Mouse (Mus musculus): ENCODE results near the gene Astn2. TPM values are rescaled to one million over a fixed set of nuclear protein-coding genes. Genes with fewer than 3 reads are reported as not detected.

The Astn2 gene
- total and polyA plus RNA-seq, 3 experiments: 0.50 to 0.90 (median 0.78) TPM

DNA sequence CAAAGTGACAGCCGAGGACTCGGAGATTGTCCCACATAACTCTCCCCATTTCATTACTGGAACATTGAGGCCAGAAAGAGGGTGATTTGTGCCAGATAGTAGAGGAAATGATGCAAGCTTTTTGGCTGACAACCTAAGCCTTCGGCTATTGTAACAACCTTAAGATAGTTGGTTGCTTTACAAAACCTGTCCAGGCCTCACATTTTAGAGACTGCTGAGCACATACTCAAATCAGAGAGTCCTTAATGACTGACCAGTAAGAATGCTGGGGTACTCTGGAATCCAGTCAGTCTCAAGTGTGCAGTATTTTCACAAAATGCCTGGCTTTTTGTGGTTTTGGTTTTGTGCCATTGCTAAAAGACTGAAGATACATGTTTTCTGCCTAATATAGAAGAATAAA, 1062.6 kb downstream of the Astn2 start:
- Histone ChIP-seq H3K4me3 (no peak overlapping the region), H3K9ac (ENCODE audit: low read depth, low read length) (no peak overlapping the region), H3K4me1 (ENCODE audit: control insufficient read depth, insufficient read depth, low read length) (no peaks in the 10 kb centered on the region), H3K27me3 (ENCODE audit: control insufficient read depth, insufficient read depth, low read length) (no peaks in the 10 kb centered on the region), H3K79me2 (replicated peaks; ENCODE audit: control insufficient read depth, insufficient read depth, low read length) (no peaks in the 10 kb centered on the region), H3K36me3 (ENCODE audit: control insufficient read depth, insufficient read depth, low read length) (no peaks in the 10 kb centered on the region), H3K27ac (no peak overlapping the region)
- TF ChIP-seq POLR2A (IDR thresholded peaks at IDR 0.05; ENCODE audit: insufficient read depth, low read depth, low read length) (no peak), CTCF (IDR thresholded peaks at IDR 0.05) (no peak), EP300 (IDR thresholded peaks at IDR 0.05; ENCODE audit: insufficient read depth, low read depth, low read length) (no peak)
- WGBS: 50% methylated on average over 3 of the region's 3 CpGs
- no peak for DNase-seq
- intact Hi-C loops (cut with DNase I): no loop called here

DNA sequence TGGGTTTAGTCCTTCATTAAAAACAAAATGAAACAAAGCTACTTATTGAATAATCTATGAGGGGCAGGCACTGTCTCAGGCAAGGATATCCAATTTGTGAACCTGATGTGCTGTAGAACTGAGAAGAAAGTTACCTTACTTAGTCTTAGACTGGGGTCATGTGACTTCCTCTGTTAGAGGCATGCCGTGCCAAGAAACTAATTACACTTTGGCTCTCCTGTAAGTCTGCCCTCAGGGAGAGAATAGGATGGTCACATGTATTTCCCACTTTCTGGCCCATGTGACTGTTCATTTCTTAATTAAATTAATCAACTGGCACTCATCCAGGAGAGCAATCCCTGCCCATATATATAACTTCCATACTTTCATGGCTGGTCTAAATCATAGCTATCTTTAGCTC, 1070.7 kb downstream of the Astn2 start:
- TF ChIP-seq CTCF (IDR thresholded peaks at IDR 0.05): no peak
- TF ChIP-seq POLR2A (IDR thresholded peaks at IDR 0.05; ENCODE audit: insufficient read depth, low read depth, low read length): no peak
- TF ChIP-seq EP300 (IDR thresholded peaks at IDR 0.05; ENCODE audit: insufficient read depth, low read depth, low read length): no peak
- Histone ChIP-seq H3K36me3 (ENCODE audit: control insufficient read depth, insufficient read depth, low read length) (no peaks in the 10 kb centered on the region), H3K79me2 (replicated peaks; ENCODE audit: control insufficient read depth, insufficient read depth, low read length) (no peaks in the 10 kb centered on the region), H3K27me3 (ENCODE audit: control insufficient read depth, insufficient read depth, low read length) (no peaks in the 10 kb centered on the region), H3K4me3 (no peak overlapping the region), H3K4me1 (ENCODE audit: control insufficient read depth, insufficient read depth, low read length) (no peaks in the 10 kb centered on the region), H3K9ac (ENCODE audit: low read depth, low read length) (no peak overlapping the region), H3K27ac (no peak overlapping the region)
- DNase-seq: no peak
- intact Hi-C loops (cut with DNase I): no loop called here
- 26% methylated on average over 1 of the region's 1 CpGs for WGBS

Data from heart, adult 2 months (tissue).